In the genomic region with DNA sequence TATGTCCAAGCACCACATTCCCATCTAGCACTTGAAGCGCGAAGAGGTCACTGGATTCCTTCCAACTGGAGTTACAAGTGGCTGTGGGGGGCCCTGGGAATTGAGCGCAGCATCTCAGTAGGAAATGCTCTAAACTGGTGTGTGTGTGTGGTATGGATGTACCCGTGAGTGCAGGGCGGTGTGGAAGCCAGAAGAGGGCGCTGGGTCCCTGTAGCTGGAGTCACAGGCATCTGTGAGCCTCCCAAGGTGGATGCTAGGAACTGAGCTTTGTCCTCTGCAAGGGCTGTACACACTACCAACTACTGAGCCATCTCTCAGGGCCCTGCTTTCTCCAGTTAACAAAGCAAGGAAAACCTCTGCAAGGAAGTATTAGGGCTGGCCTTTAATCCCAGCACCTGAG, we compare ENCODE assay signal across 8 mouse cellular contexts. TPM values are rescaled to one million over a fixed set of nuclear protein-coding genes. Genes with fewer than 3 reads are reported as not detected.
A peak's percentile ranks its signal among the peaks of the same experiment; 100 is the strongest.
DNase-seq lines count a peak whose midpoint lies in the region; ATAC-seq and TF ChIP-seq lines count a peak whose summit lies in the region.

No protein-coding gene starts in this region.

- ATAC-seq in lung, postnatal 0 days, result no peak
- ATAC-seq in monocyte, adult 5-6 weeks (replicated peaks; ENCODE audit: insufficient number of reproducible peaks, low FRiP score, low TSS enrichment, poor library complexity, severe bottlenecking), result no peak

- H3K27me3 ChIP-seq in lung, postnatal 0 days (replicated peaks; ENCODE audit: insufficient read depth, low read length), result no peaks in the 10 kb centered on the region

- H3K4me2 ChIP-seq in lung, postnatal 0 days (replicated peaks; ENCODE audit: low read depth, low read length), result no peak overlapping the region

- TF ChIP-seq CTCF in gastrocnemius, adult 2 months (IDR thresholded peaks at IDR 0.05), result peak; percentile 32; the same call in 1 of the 2 replicates
- TF ChIP-seq CTCF in lung, postnatal 0 days (IDR thresholded peaks at IDR 0.05), result peak; percentile 69

- intact Hi-C loops in gastrocnemius, adult 2 months (cut with DNase I), result loop anchor here (2.0 kb wide), 1 partner anchor 69 kb away; no protein-coding TSS in a partner anchor

- H3K9me3 ChIP-seq in lung, postnatal 0 days (ENCODE audit: low read length), result no peaks in the 10 kb centered on the region

- WGBS in lung, postnatal 0 days, result 68% methylated on average over 6 of the region's 6 CpGs

- no peak overlapping the region for H3K27ac ChIP-seq in gastrocnemius, adult 2 months
- no peak overlapping the region for H3K27ac ChIP-seq in lung, postnatal 0 days (ENCODE audit: low read length)

- H3K36me3 ChIP-seq in lung, postnatal 0 days (ENCODE audit: insufficient read depth, low read length), result no peaks in the 10 kb centered on the region

- no peak for TF ChIP-seq EP300 in lung, postnatal 0 days (IDR thresholded peaks at IDR 0.05)

- H3K4me1 ChIP-seq in lung, postnatal 0 days (ENCODE audit: insufficient read depth, low read depth, low read length), result no peaks in the 10 kb centered on the region

- no peak for DNase-seq in gastrocnemius, adult 2 months
- DNase-seq in gastrocnemius, adult 8-10 months (ENCODE audit: low spot score in 2 of 2), result no peak
- DNase-seq in 3134 (ENCODE audit: extremely low read depth, insufficient read length, low spot score), result peak; percentile 21
- peak; percentile 52 for DNase-seq in NIH3T3 (ENCODE audit: low read depth)
- DNase-seq in lung, postnatal 0 days (ENCODE audit: low spot score), result peak; percentile 27
- DNase-seq in embryo, embryonic 10.5 days (ENCODE audit: low spot score), result no peak
- no peak for DNase-seq in frontal cortex, postnatal 10 days (ENCODE audit: low spot score in 2 of 2)

- H3K4me3 ChIP-seq in gastrocnemius, adult 2 months, result no peak overlapping the region
- no peak overlapping the region for H3K4me3 ChIP-seq in lung, postnatal 0 days (ENCODE audit: low read depth, low read length)

- H3K9ac ChIP-seq in lung, postnatal 0 days (replicated peaks; ENCODE audit: low read depth), result no peak overlapping the region

RNA-seq across cellular contexts. Expression of gene Hdac1, which starts 2.5 kb away (rescaled TPM):
- total RNA-seq in gastrocnemius, adult 2 months (2021), result 10 to 100 TPM in 1 of 2 experiments, 1 to 10 TPM in 1; 9.1 to 10.6 TPM
- total RNA-seq in gastrocnemius, adult 8-10 months (2022), result 1 to 10 TPM; 6.7 to 9.7 (median 7.6) TPM
- polyA plus RNA-seq in lung, postnatal 0 days (2015; fragmentation: Nextera tagmentation; extraction: Ambion mirVana), result 101 and 110 TPM in 2 replicates
- 62.9 to 100 TPM (median 82.2 TPM) in 3 replicates for total RNA-seq in monocyte, adult 5-6 weeks (2017)

RNA-seq across cellular contexts. Expression of gene Marcksl1, which starts 26.6 kb away (rescaled TPM):
- 1 to 10 TPM in 1 of 2 experiments, under 1 TPM in 1; 0.69 to 1.1 TPM for total RNA-seq in gastrocnemius, adult 2 months (2021)
- total RNA-seq in gastrocnemius, adult 8-10 months (2022), result 1 to 10 TPM in 2 of 4 experiments, under 1 TPM in 2; 0.19 to 1.1 (median 0.78) TPM
- polyA plus RNA-seq in lung, postnatal 0 days (2015; fragmentation: Nextera tagmentation; extraction: Ambion mirVana), result 175 and 224 TPM in 2 replicates
- total RNA-seq in monocyte, adult 5-6 weeks (2017), result 11.7 to 14.4 TPM (median 14.4 TPM) in 3 replicates

RNA-seq across cellular contexts. Expression of gene Lck, which starts 33.4 kb away (rescaled TPM):
- total RNA-seq in gastrocnemius, adult 2 months (2021), result not detected
- total RNA-seq in gastrocnemius, adult 8-10 months (2022), result not detected
- polyA plus RNA-seq in lung, postnatal 0 days (2015; fragmentation: Nextera tagmentation; extraction: Ambion mirVana), result 2.5 TPM in 2 replicates
- 122 to 412 TPM (median 167 TPM) in 3 replicates for total RNA-seq in monocyte, adult 5-6 weeks (2017)

RNA-seq across cellular contexts. Expression of gene Fam167b, which starts 38.3 kb away (rescaled TPM):
- total RNA-seq in gastrocnemius, adult 2 months (2021), result not detected
- not detected for total RNA-seq in gastrocnemius, adult 8-10 months (2022)
- polyA plus RNA-seq in lung, postnatal 0 days (2015; fragmentation: Nextera tagmentation; extraction: Ambion mirVana), result 3.2 and 4.5 TPM in 2 replicates
- not detected in 3 replicates for total RNA-seq in monocyte, adult 5-6 weeks (2017)

RNA-seq across cellular contexts. Expression of gene Fam229a, which starts 49.0 kb away (rescaled TPM):
- not detected for total RNA-seq in gastrocnemius, adult 2 months (2021)
- total RNA-seq in gastrocnemius, adult 8-10 months (2022), result not detected
- polyA plus RNA-seq in lung, postnatal 0 days (2015; fragmentation: Nextera tagmentation; extraction: Ambion mirVana), result 0.89 and 2.5 TPM in 2 replicates
- not detected in 3 replicates for total RNA-seq in monocyte, adult 5-6 weeks (2017)

Comparison
In these comparisons a context has a peak if more than half of its experiments do, and no peak if none do; other contexts are left out.
1. DNase-seq: peak in 3134 (single experiment), NIH3T3 (single experiment) and lung, postnatal 0 days (single experiment); none in gastrocnemius, adult 2 months (single experiment), gastrocnemius, adult 8-10 months (0 of 2), embryo, embryonic 10.5 days (single experiment) and frontal cortex, postnatal 10 days (0 of 2).
2. RNA of gene Lck, which starts 33.4 kb away (total RNA-seq): 122 to 412 TPM in monocyte, adult 5-6 weeks; not detected in gastrocnemius, adult 2 months and not detected in gastrocnemius, adult 8-10 months; every median in the first group is over 100 times any median in the second.